25 mouse cellular contexts compared by ENCODE assay signal in genomic region chr3:94965878-94966277, GRCm38 (mm10). TPM values are rescaled to one million over a fixed set of nuclear protein-coding genes. Genes with fewer than 3 reads are reported as not detected.
DNase-seq lines count a peak whose midpoint lies in the region; ATAC-seq and TF ChIP-seq lines count a peak whose summit lies in the region.
"Had no signal": no experiment of that assay in that cellular context is flagged by ENCODE, and none has a peak within 500 bp of the region (broad histone marks: within the 10 kb centered on the region; RNA-seq: fewer than 3 reads in every experiment).

No protein-coding gene starts in this region.

- no peaks in the 10 kb centered on the region for H3K9me3 ChIP-seq in midbrain, embryonic 11.5 days (ENCODE audit: control insufficient read depth, low read length)
- H3K9me3 ChIP-seq: embryonic facial prominence, embryonic 12.5 days; embryonic facial prominence, embryonic 15.5 days; heart, embryonic 12.5 days; heart, embryonic 15.5 days; hindbrain, embryonic 15.5 days had no signal

- H3K4me1 ChIP-seq in bone marrow, adult 2 months (ENCODE audit: control insufficient read depth, insufficient read depth, low read length), result peaks cover 3% of the 10 kb centered on the region; the same call in 1 of the 2 replicates
- H3K4me1 ChIP-seq in midbrain, embryonic 11.5 days (ENCODE audit: control insufficient read depth, insufficient read depth, low read length), result no peaks in the 10 kb centered on the region
- H3K4me1 ChIP-seq: embryonic facial prominence, embryonic 12.5 days; embryonic facial prominence, embryonic 15.5 days; heart, embryonic 12.5 days; heart, embryonic 15.5 days; hindbrain, embryonic 15.5 days had no signal

- H3K27me3 ChIP-seq in midbrain, embryonic 11.5 days (ENCODE audit: control insufficient read depth, insufficient read depth, low read length), result no peaks in the 10 kb centered on the region
- H3K27me3 ChIP-seq: embryonic facial prominence, embryonic 12.5 days; embryonic facial prominence, embryonic 15.5 days; heart, embryonic 12.5 days; heart, embryonic 15.5 days; hindbrain, embryonic 15.5 days had no signal

- no peak for TF ChIP-seq POLR2A in bone marrow, adult 2 months (IDR thresholded peaks at IDR 0.05; ENCODE audit: borderline replicate concordance, control insufficient read depth, low read depth, low read length)

- 58% methylated on average over 1 of the region's 1 CpGs for WGBS in bone marrow, adult 2 months
- WGBS in midbrain, embryonic 11.5 days, result 69% methylated on average over 1 of the region's 1 CpGs

- no peak overlapping the region for H3K4me3 ChIP-seq in bone marrow, adult 2 months (replicated peaks; ENCODE audit: control insufficient read depth, low read depth, low read length)
- no peak overlapping the region for H3K4me3 ChIP-seq in midbrain, embryonic 11.5 days (ENCODE audit: low read depth, low read length)
- H3K4me3 ChIP-seq: embryonic facial prominence, embryonic 12.5 days; embryonic facial prominence, embryonic 15.5 days; gastrocnemius, adult 2 months; heart, embryonic 12.5 days; heart, embryonic 15.5 days; hindbrain, embryonic 15.5 days had no signal

- H3K4me2 ChIP-seq in midbrain, embryonic 11.5 days, result no peak overlapping the region
- H3K4me2 ChIP-seq: embryonic facial prominence, embryonic 12.5 days; embryonic facial prominence, embryonic 15.5 days; heart, embryonic 12.5 days; heart, embryonic 15.5 days; hindbrain, embryonic 15.5 days had no signal

- peak; percentile 70 for DNase-seq in heart, adult 11 months
- no peak for DNase-seq in heart, postnatal 4 days
- peak; percentile 83 for DNase-seq in A20 (ENCODE audit: low read depth, low spot score)
- no peak for DNase-seq in layer of hippocampus, postnatal 25 days (ENCODE audit: extremely low spot score in 1 of 2, low spot score in 1 of 2)
- DNase-seq in midbrain, embryonic 11.5 days (ENCODE audit: low spot score, missing footprints), result no peak
- DNase-seq: adrenal gland, adult 8-10 months; adrenal gland, postnatal 25 days; cerebellum, adult 18-20 months; cerebellum, adult 9-11 months; cerebellum, postnatal 25 days; forebrain, postnatal 0 days; gastrocnemius, adult 2 months; gastrocnemius, postnatal 14 days; heart, adult 18-20 months; heart, postnatal 10 days; heart, postnatal 36 days had no signal

- H3K9ac ChIP-seq in midbrain, embryonic 11.5 days (ENCODE audit: low read length), result no peak overlapping the region
- H3K9ac ChIP-seq: embryonic facial prominence, embryonic 12.5 days; embryonic facial prominence, embryonic 15.5 days; forebrain, postnatal 0 days; heart, embryonic 12.5 days; heart, embryonic 15.5 days; hindbrain, embryonic 15.5 days had no signal

- no peak for TF ChIP-seq CTCF in bone marrow, adult 2 months (IDR thresholded peaks at IDR 0.05; ENCODE audit: control insufficient read depth, insufficient read depth, low read length)

- no peaks in the 10 kb centered on the region for H3K36me3 ChIP-seq in midbrain, embryonic 11.5 days (ENCODE audit: control insufficient read depth, insufficient read depth, low read length)
- H3K36me3 ChIP-seq: embryonic facial prominence, embryonic 12.5 days; embryonic facial prominence, embryonic 15.5 days; heart, embryonic 12.5 days; heart, embryonic 15.5 days; hindbrain, embryonic 15.5 days had no signal

- peak overlapping the region; percentile 66 for H3K27ac ChIP-seq in bone marrow, adult 2 months (ENCODE audit: control insufficient read depth, insufficient read depth, low read depth, low read length, poor library complexity)
- no peak overlapping the region for H3K27ac ChIP-seq in midbrain, embryonic 11.5 days (ENCODE audit: low read depth, low read length)
- H3K27ac ChIP-seq: embryonic facial prominence, embryonic 12.5 days; embryonic facial prominence, embryonic 15.5 days; gastrocnemius, adult 2 months; heart, embryonic 15.5 days; hindbrain, embryonic 15.5 days had no signal

- ATAC-seq in midbrain, embryonic 11.5 days (ENCODE audit: low FRiP score), result no peak
- ATAC-seq: activated CD4-positive, CD25-positive, alpha-beta regulatory T cell, adult 4 months; CD4-positive, CD25-positive, alpha-beta regulatory T cell, adult 4 months; forebrain, embryonic 14.5 days; forebrain, postnatal 0 days had no signal

RNA-seq across cellular contexts. Expression of gene Pi4kb, which starts 8.7 kb away (rescaled TPM):
- 10 to 100 TPM; 33.4 to 36.5 TPM for total RNA-seq in heart, postnatal 4 days (2021)
- polyA plus RNA-seq in bone marrow, adult 2 months (2011; ENCODE audit: insufficient read depth, insufficient read length, low replicate concordance, missing spikeins), result 43.1 and 63.2 TPM in 2 replicates
- total RNA-seq in layer of hippocampus, postnatal 25 days (2021), result 10 to 100 TPM; 52.5 to 58.0 TPM
- 20.2 and 21.2 TPM in 2 replicates for polyA plus RNA-seq in midbrain, embryonic 11.5 days (2014; fragmentation: Nextera tagmentation; extraction: Ambion mirVana)

RNA-seq across cellular contexts. Expression of gene Rfx5, which starts 12.0 kb away (rescaled TPM):
- total RNA-seq in heart, postnatal 4 days (2021), result 10 to 100 TPM in 1 of 2 experiments, 1 to 10 TPM in 1; 9.3 to 11.9 TPM
- 4.5 and 22.2 TPM in 2 replicates for polyA plus RNA-seq in bone marrow, adult 2 months (2011; ENCODE audit: insufficient read depth, insufficient read length, low replicate concordance, missing spikeins)
- 10 to 100 TPM; 18.8 to 22.3 TPM for total RNA-seq in layer of hippocampus, postnatal 25 days (2021)
- polyA plus RNA-seq in midbrain, embryonic 11.5 days (2014; fragmentation: Nextera tagmentation; extraction: Ambion mirVana), result 5.9 and 6.8 TPM in 2 replicates

RNA-seq across cellular contexts. Expression of gene Selenbp1, which starts 33.0 kb away (rescaled TPM):
- total RNA-seq in heart, postnatal 4 days (2021), result 10 to 100 TPM; 47.4 to 48.9 TPM
- 30.8 and 35.6 TPM in 2 replicates for polyA plus RNA-seq in bone marrow, adult 2 months (2011; ENCODE audit: insufficient read depth, insufficient read length, low replicate concordance, missing spikeins)
- 10 to 100 TPM; 10.3 to 10.6 TPM for total RNA-seq in layer of hippocampus, postnatal 25 days (2021)
- 3.6 and 4.7 TPM in 2 replicates for polyA plus RNA-seq in midbrain, embryonic 11.5 days (2014; fragmentation: Nextera tagmentation; extraction: Ambion mirVana)

RNA-seq across cellular contexts. Expression of gene Zfp687, which starts 49.4 kb away (rescaled TPM):
- total RNA-seq in heart, postnatal 4 days (2021), result 10 to 100 TPM; 30.7 to 33.4 TPM
- 10.6 and 21.1 TPM in 2 replicates for polyA plus RNA-seq in bone marrow, adult 2 months (2011; ENCODE audit: insufficient read depth, insufficient read length, low replicate concordance, missing spikeins)
- 10 to 100 TPM; 23.4 to 30.0 TPM for total RNA-seq in layer of hippocampus, postnatal 25 days (2021)
- polyA plus RNA-seq in midbrain, embryonic 11.5 days (2014; fragmentation: Nextera tagmentation; extraction: Ambion mirVana), result 24.1 and 29.7 TPM in 2 replicates

Comparison
In these comparisons a context has a peak if more than half of its experiments do, and no peak if none do; other contexts are left out.
1. DNase-seq: peak in heart, adult 11 months (single experiment) and A20 (single experiment); none in heart, postnatal 4 days (single experiment), layer of hippocampus, postnatal 25 days (0 of 2) and midbrain, embryonic 11.5 days (single experiment).
2. RNA of gene Selenbp1, which starts 33.0 kb away (total RNA-seq): 47.4 to 48.9 TPM in heart, postnatal 4 days; 10.3 to 10.6 TPM in layer of hippocampus, postnatal 25 days; every median in the first group is over 4 times any median in the second.